Mouse (Mus musculus) c-Kit-positive CD71-positive TER-119-negative erythroid progenitor cells, embryonic 14.5 days (primary cell): Measurements from ENCODE around the gene Sbno2.
A peak's percentile ranks its signal among the peaks of the same experiment; 100 is the strongest.

ENCODE experiments used
- DNase-seq: peaks from one replicate; pipeline ENCODE4 v3.0.0-alpha.2; 2013; ENCODE audit warnings: low read depth

Sbno2 gene

GRCm38 (mm10) chr10:80017771-80018170 lies 87.6 kb downstream of the Sbno2 start:
- no peak for DNase-seq

GRCm38 (mm10) chr10:80017361-80017760 lies 88.0 kb downstream of the Sbno2 start:
- DNase-seq, result peak; percentile 62

GRCm38 (mm10) chr10:80016931-80017330 lies 88.4 kb downstream of the Sbno2 start:
- DNase-seq, result no peak

GRCm38 (mm10) chr10:80016511-80016910 lies 88.9 kb downstream of the Sbno2 start, which contains the start of gene Arhgap45:
Gene Arhgap45, plus strand, starts transcription at chr10:80016653.
- peak; percentile 77 for DNase-seq

GRCm38 (mm10) chr10:80015583-80015982 lies 89.8 kb downstream of the Sbno2 start:
- DNase-seq, result no peak

GRCm38 (mm10) chr10:80014484-80015290 lies 90.7 kb downstream of the Sbno2 start:
- no peak for DNase-seq

- no peak for DNase-seq
Measured at GRCm38 (mm10) chr10:80013609-80014008, 91.8 kb downstream of the Sbno2 start.

GRCm38 (mm10) chr10:80011740-80012139 lies 93.6 kb downstream of the Sbno2 start:
- DNase-seq, result no peak
